Mouse (Mus musculus) lung, embryonic 15.5 days (tissue): Measurements from ENCODE around the gene Ccdc191. TPM values are rescaled to one million over a fixed set of nuclear protein-coding genes. Genes with fewer than 3 reads are reported as not detected.

Source experiments
- ATAC-seq: fragments of 200-750 bp; cut with Nextera tagmentation; 2 replicates; pipeline ENCODE4 v1.8.0; 2017; ENCODE audit warnings: moderate number of reproducible peaks, borderline replicate concordance; ENCODE audit not compliant: low FRiP score, low TSS enrichment; ENCODE audit errors: extremely low read depth
- H3K27ac ChIP-seq: fragments of 300-500 bp; sonication (generic); 2 replicates; pipeline ENCODE4 v1.5.1; 2015; ENCODE audit warnings: moderate library complexity, mild to moderate bottlenecking, inconsistent platforms
- H3K27me3 ChIP-seq: fragments of 300-500 bp; sonication (generic); 2 replicates; pipeline ENCODE4 v1.6.1; 2015; ENCODE audit warnings: inconsistent platforms
- H3K36me3 ChIP-seq: fragments of 300-500 bp; sonication (generic); 2 replicates; pipeline ENCODE4 v1.6.1; 2015; ENCODE audit warnings: inconsistent platforms
- H3K4me1 ChIP-seq: fragments of 300-500 bp; sonication (generic); 2 replicates; pipeline ENCODE4 v1.6.1; 2015; ENCODE audit warnings: inconsistent platforms
- H3K4me2 ChIP-seq: fragments of 300-500 bp; sonication (generic); 2 replicates; pipeline ENCODE4 v1.6.1; 2015; ENCODE audit warnings: inconsistent platforms, mild to moderate bottlenecking, moderate library complexity
- H3K4me3 ChIP-seq: fragments of 300-500 bp; sonication (generic); 2 replicates; pipeline ENCODE4 v1.5.1; 2015; ENCODE audit warnings: mild to moderate bottlenecking, inconsistent platforms
- H3K9ac ChIP-seq: fragments of 300-500 bp; sonication (generic); 2 replicates; pipeline ENCODE4 v1.6.1; 2015; ENCODE audit warnings: inconsistent platforms
- H3K9me3 ChIP-seq: fragments of 300-500 bp; sonication (generic); 2 replicates; pipeline ENCODE4 v1.6.1; 2016; ENCODE audit warnings: inconsistent platforms
- WGBS: fragments of 180-500 bp; shearing (Covaris S2); methylation state at CpG from one replicate; pipeline ENCODE4 v1.1.7; 2015; 5-methylcytosine and 5-hydroxymethylcytosine counted together
- polyA plus RNA-seq: library from polyadenylated mRNA; unstranded; fragments of >200 nt; fragmentation: Nextera tagmentation; extraction: Ambion mirVana; gene quantifications from 2 replicates; pipeline ENCODE4 v1.2.1, GENCODE M21; 2015

Ccdc191 gene
- polyA plus RNA-seq, 1 experiment from 2014 or later, result 15.5 TPM

GRCm38 (mm10) chr16:43894501-43894900 is 4.9 kb downstream of the Ccdc191 start:
- Histone ChIP-seq H3K9ac (no peak overlapping the region), H3K27ac (no peak overlapping the region), H3K4me2 (no peak overlapping the region), H3K9me3 (no peaks in the 10 kb centered on the region), H3K4me3 (no peak overlapping the region), H3K27me3 (no peaks in the 10 kb centered on the region), H3K36me3 (no peaks in the 10 kb centered on the region), H3K4me1 (peaks cover 7% of the 10 kb centered on the region; the same call in 1 of the 2 replicates)
- 84% methylated on average over 8 of the region's 8 CpGs for WGBS
- no peak for ATAC-seq

- Histone ChIP-seq H3K9ac (no peak overlapping the region), H3K27ac (no peak overlapping the region), H3K4me3 (no peak overlapping the region), H3K9me3 (no peaks in the 10 kb centered on the region), H3K4me1 (no peaks in the 10 kb centered on the region), H3K27me3 (no peaks in the 10 kb centered on the region), H3K4me2 (no peak overlapping the region), H3K36me3 (no peaks in the 10 kb centered on the region)
- 72% methylated on average over 4 of the region's 4 CpGs for WGBS
- no peak for ATAC-seq
These were observed 10.5 kb downstream of the Ccdc191 start for GRCm38 (mm10) chr16:43900138-43900537.

- Histone ChIP-seq H3K9me3 (no peaks in the 10 kb centered on the region), H3K27ac (no peak overlapping the region), H3K4me3 (no peak overlapping the region), H3K36me3 (no peaks in the 10 kb centered on the region), H3K9ac (no peak overlapping the region), H3K27me3 (no peaks in the 10 kb centered on the region), H3K4me2 (no peak overlapping the region), H3K4me1 (no peaks in the 10 kb centered on the region)
- no peak for ATAC-seq
These were observed 11.0 kb downstream of the Ccdc191 start for GRCm38 (mm10) chr16:43900571-43900970.

- H3K4me3 ChIP-seq, result no peak overlapping the region
- H3K36me3 ChIP-seq, result no peaks in the 10 kb centered on the region
- no peaks in the 10 kb centered on the region for H3K4me1 ChIP-seq
- no peak overlapping the region for H3K9ac ChIP-seq
- WGBS, result 93% methylated on average over 2 of the region's 2 CpGs
- no peaks in the 10 kb centered on the region for H3K27me3 ChIP-seq
- H3K4me2 ChIP-seq, result no peak overlapping the region
- ATAC-seq, result no peak
- no peak overlapping the region for H3K27ac ChIP-seq
- H3K9me3 ChIP-seq, result no peaks in the 10 kb centered on the region
These were observed 19.3 kb downstream of the Ccdc191 start for GRCm38 (mm10) chr16:43908881-43909280.

- no peaks in the 10 kb centered on the region for H3K27me3 ChIP-seq
- no peak for ATAC-seq
- WGBS, result 80% methylated on average over 3 of the region's 3 CpGs
- no peak overlapping the region for H3K27ac ChIP-seq
- no peaks in the 10 kb centered on the region for H3K4me1 ChIP-seq
- H3K9me3 ChIP-seq, result no peaks in the 10 kb centered on the region
- no peak overlapping the region for H3K4me2 ChIP-seq
- no peak overlapping the region for H3K4me3 ChIP-seq
- H3K9ac ChIP-seq, result no peak overlapping the region
- H3K36me3 ChIP-seq, result no peaks in the 10 kb centered on the region
These were observed 29.3 kb downstream of the Ccdc191 start for GRCm38 (mm10) chr16:43918867-43919266.

- Histone ChIP-seq H3K9ac (no peak overlapping the region), H3K4me2 (no peak overlapping the region), H3K27ac (no peak overlapping the region), H3K4me1 (no peaks in the 10 kb centered on the region), H3K36me3 (no peaks in the 10 kb centered on the region), H3K9me3 (no peaks in the 10 kb centered on the region), H3K27me3 (no peaks in the 10 kb centered on the region), H3K4me3 (no peak overlapping the region)
- WGBS, result 81% methylated on average over 2 of the region's 2 CpGs
- no peak for ATAC-seq
These were observed 32.4 kb downstream of the Ccdc191 start for GRCm38 (mm10) chr16:43922024-43922423.

GRCm38 (mm10) chr16:43922630-43923029 is 33.0 kb downstream of the Ccdc191 start:
- Histone ChIP-seq H3K36me3 (no peaks in the 10 kb centered on the region), H3K4me2 (no peak overlapping the region), H3K4me1 (no peaks in the 10 kb centered on the region), H3K9ac (no peak overlapping the region), H3K27ac (no peak overlapping the region), H3K9me3 (no peaks in the 10 kb centered on the region), H3K4me3 (no peak overlapping the region), H3K27me3 (no peaks in the 10 kb centered on the region)
- ATAC-seq, result no peak
- 53% methylated on average over 3 of the region's 3 CpGs for WGBS

- no peak overlapping the region for H3K9ac ChIP-seq
- H3K27ac ChIP-seq, result no peak overlapping the region
- peaks cover 1% of the 10 kb centered on the region; the same call in 1 of the 2 replicates for H3K4me1 ChIP-seq
- H3K4me3 ChIP-seq, result no peak overlapping the region
- H3K4me2 ChIP-seq, result no peak overlapping the region
- no peaks in the 10 kb centered on the region for H3K27me3 ChIP-seq
- ATAC-seq, result no peak
- no peaks in the 10 kb centered on the region for H3K36me3 ChIP-seq
- no peaks in the 10 kb centered on the region for H3K9me3 ChIP-seq
- WGBS, result 29% methylated on average over 6 of the region's 6 CpGs
These were observed 35.5 kb downstream of the Ccdc191 start for GRCm38 (mm10) chr16:43925001-43925558.

- Histone ChIP-seq H3K9ac (no peak overlapping the region), H3K36me3 (no peaks in the 10 kb centered on the region), H3K4me2 (no peak overlapping the region), H3K4me3 (no peak overlapping the region), H3K27me3 (no peaks in the 10 kb centered on the region), H3K9me3 (no peaks in the 10 kb centered on the region), H3K4me1 (peaks cover 6% of the 10 kb centered on the region; the same call in 1 of the 2 replicates), H3K27ac (no peak overlapping the region)
- whole genome bisulfite sequencing, result 93% methylated on average over 1 of the region's 1 CpGs
- ATAC-seq, result no peak
These were observed 36.2 kb downstream of the Ccdc191 start for GRCm38 (mm10) chr16:43925846-43926245.

GRCm38 (mm10) chr16:43926341-43926859 is 36.8 kb downstream of the Ccdc191 start, which contains the start of gene Qtrt2:
TSS of gene Qtrt2 (minus strand) at chr16:43926809.
- Histone ChIP-seq H3K9ac (no peak within 1 kb of the TSS), H3K4me3 (no peak within 1 kb of the TSS), H3K4me2 (no peak within 1 kb of the TSS), H3K27ac (no peak within 1 kb of the TSS), H3K4me1 (peaks cover 6% of the 10 kb centered on the region; the same call in 1 of the 2 replicates), H3K27me3 (no peaks in the 10 kb centered on the region), H3K9me3 (no peaks in the 10 kb centered on the region), H3K36me3 (no peaks in the 10 kb centered on the region)
- 81% methylated on average over 6 of the region's 6 CpGs for WGBS
- no peak for ATAC-seq

GRCm38 (mm10) chr16:43930577-43930976 is 41.0 kb downstream of the Ccdc191 start:
- Histone ChIP-seq H3K9ac (no peak overlapping the region), H3K9me3 (no peaks in the 10 kb centered on the region), H3K4me3 (no peak overlapping the region), H3K27ac (no peak overlapping the region), H3K27me3 (no peaks in the 10 kb centered on the region), H3K4me2 (no peak overlapping the region), H3K4me1 (peaks cover 19% of the 10 kb centered on the region), H3K36me3 (no peaks in the 10 kb centered on the region)
- no peak for ATAC-seq

GRCm38 (mm10) chr16:43931502-43931901 is 41.9 kb downstream of the Ccdc191 start:
- 77% methylated on average over 3 of the region's 3 CpGs for WGBS
- no peak overlapping the region for H3K27ac ChIP-seq
- no peak overlapping the region for H3K9ac ChIP-seq
- H3K36me3 ChIP-seq, result no peaks in the 10 kb centered on the region
- ATAC-seq, result no peak
- H3K4me2 ChIP-seq, result no peak overlapping the region
- no peaks in the 10 kb centered on the region for H3K27me3 ChIP-seq
- no peak overlapping the region for H3K4me3 ChIP-seq
- peaks cover 21% of the 10 kb centered on the region for H3K4me1 ChIP-seq
- H3K9me3 ChIP-seq, result no peaks in the 10 kb centered on the region

- Histone ChIP-seq H3K27me3 (no peaks in the 10 kb centered on the region), H3K4me1 (peaks cover 24% of the 10 kb centered on the region), H3K4me3 (no peak overlapping the region), H3K9ac (no peak overlapping the region), H3K36me3 (no peaks in the 10 kb centered on the region), H3K9me3 (no peaks in the 10 kb centered on the region), H3K4me2 (no peak overlapping the region), H3K27ac (no peak overlapping the region)
- WGBS, result 77% methylated on average over 7 of the region's 7 CpGs
- no peak for ATAC-seq
These were observed 42.7 kb downstream of the Ccdc191 start for GRCm38 (mm10) chr16:43932319-43932718.
